Comparison of ENCODE assay signal across 15 mouse cellular contexts in the genomic region with DNA sequence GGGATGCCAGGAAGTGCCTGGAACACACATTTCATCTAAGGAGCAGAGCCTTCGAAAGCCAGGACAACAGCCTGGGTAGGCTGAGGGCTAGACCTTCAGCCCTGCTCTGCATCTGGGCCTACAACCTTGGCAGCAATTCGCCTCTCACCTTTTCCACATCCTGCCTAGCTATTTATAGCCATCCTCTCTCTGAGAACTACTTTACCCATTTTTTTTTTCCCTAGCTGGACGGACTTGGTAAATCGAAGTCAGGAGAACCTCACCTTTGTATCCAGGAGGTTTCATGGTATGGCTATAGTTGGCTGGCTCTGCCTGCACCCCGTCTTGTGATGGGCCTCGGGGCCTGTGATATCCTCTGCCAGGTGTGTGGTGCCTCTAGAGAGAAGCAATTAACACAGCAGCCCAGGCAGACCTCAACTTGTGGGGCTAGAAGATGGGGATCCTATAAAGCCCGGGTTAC. TPM values are rescaled to one million over a fixed set of nuclear protein-coding genes. Genes with fewer than 3 reads are reported as not detected.
DNase-seq lines count a peak whose midpoint lies in the region; ATAC-seq and TF ChIP-seq lines count a peak whose summit lies in the region.
"Had no signal": no experiment of that assay in that cellular context is flagged by ENCODE, and none has a peak within 500 bp of the region (broad histone marks: within the 10 kb centered on the region; RNA-seq: fewer than 3 reads in every experiment).

No protein-coding gene starts in this region.

- no peak overlapping the region for H3K27ac ChIP-seq in lung, embryonic 16.5 days (ENCODE audit: low read length)
- peak overlapping the region; percentile 52; the same call in 1 of the 2 replicates for H3K27ac ChIP-seq in cortical plate, adult 2 months (ENCODE audit: insufficient read depth, low read length)
- H3K27ac ChIP-seq in limb, embryonic 15.5 days = peak overlapping the region; percentile 11; the same call in 1 of the 2 replicates
- H3K27ac ChIP-seq: embryonic facial prominence, embryonic 10.5 days had no signal

- no peak for TF ChIP-seq POLR2A in cortical plate, adult 2 months (IDR thresholded peaks at IDR 0.05; ENCODE audit: extremely low read depth, insufficient read depth, low read length)

- no peaks in the 10 kb centered on the region for H3K36me3 ChIP-seq in lung, embryonic 16.5 days (ENCODE audit: control insufficient read depth, insufficient read depth, low read length)
- H3K36me3 ChIP-seq in limb, embryonic 15.5 days = no peaks in the 10 kb centered on the region
- H3K36me3 ChIP-seq: embryonic facial prominence, embryonic 10.5 days had no signal

- no peaks in the 10 kb centered on the region for H3K27me3 ChIP-seq in lung, embryonic 16.5 days (ENCODE audit: control insufficient read depth, insufficient read depth, low read depth, low read length)
- H3K27me3 ChIP-seq in limb, embryonic 15.5 days = no peaks in the 10 kb centered on the region
- H3K27me3 ChIP-seq: megakaryocyte, embryonic 14.5 days; Patski had no signal

- DNase-seq in heart, adult 18-20 months = peak; percentile 53 to 69
- no peak for DNase-seq in heart, adult 8-10 months (ENCODE audit: low spot score)
- DNase-seq in lung, postnatal 4 days = no peak
- DNase-seq in embryo, embryonic 9.5 days (ENCODE audit: extremely low spot score) = no peak
- DNase-seq in gastrocnemius, postnatal 10 days = no peak
- DNase-seq: adrenal gland, adult 8-10 months; cerebellum, adult 11-12 months; kidney, postnatal 36 days; lung, adult 18-20 months had no signal

- WGBS in lung, embryonic 16.5 days = 67% methylated on average over 7 of the region's 7 CpGs
- 56% methylated on average over 7 of the region's 7 CpGs for WGBS in limb, embryonic 15.5 days

- H3K4me2 ChIP-seq in lung, embryonic 16.5 days (ENCODE audit: low read depth, low read length) = no peak overlapping the region
- H3K4me2 ChIP-seq in limb, embryonic 15.5 days = no peak overlapping the region

- H3K4me3 ChIP-seq in lung, embryonic 16.5 days (ENCODE audit: low read length) = no peak overlapping the region
- no peak overlapping the region for H3K4me3 ChIP-seq in cortical plate, adult 2 months (ENCODE audit: insufficient read depth, low read length)
- no peak overlapping the region for H3K4me3 ChIP-seq in limb, embryonic 15.5 days
- H3K4me3 ChIP-seq: embryonic facial prominence, embryonic 10.5 days; megakaryocyte, embryonic 14.5 days had no signal

- no peak for ATAC-seq in lung, embryonic 16.5 days (ENCODE audit: low read depth)
- no peak for ATAC-seq in limb, embryonic 15.5 days (ENCODE audit: insufficient number of reproducible peaks, low FRiP score, low TSS enrichment, low read depth)
- ATAC-seq: Patski had no signal

- 0 out of 2 replicates have a peak overlapping the region, but pooled peaks have one; percentile 6 for H3K9ac ChIP-seq in lung, embryonic 16.5 days (ENCODE audit: low read length)
- no peak overlapping the region for H3K9ac ChIP-seq in limb, embryonic 15.5 days

- H3K9me3 ChIP-seq in lung, embryonic 16.5 days (ENCODE audit: control insufficient read depth, low read length) = no peaks in the 10 kb centered on the region
- no peaks in the 10 kb centered on the region for H3K9me3 ChIP-seq in limb, embryonic 15.5 days
- H3K9me3 ChIP-seq: embryonic facial prominence, embryonic 10.5 days; megakaryocyte, embryonic 14.5 days had no signal

- TF ChIP-seq CTCF in cortical plate, adult 2 months (IDR thresholded peaks at IDR 0.05; ENCODE audit: extremely low read depth, insufficient read depth, low read length) = no peak

- peaks cover 7% of the 10 kb centered on the region for H3K4me1 ChIP-seq in lung, embryonic 16.5 days (replicated peaks; ENCODE audit: control insufficient read depth, insufficient read depth, low read length)
- peaks cover 25% of the 10 kb centered on the region for H3K4me1 ChIP-seq in cortical plate, adult 2 months (ENCODE audit: control insufficient read depth, insufficient read depth, low read length)
- peaks cover 48% of the 10 kb centered on the region for H3K4me1 ChIP-seq in limb, embryonic 15.5 days

RNA-seq across cellular contexts. Expression of gene Pitpnm2, which starts 57.3 kb away (rescaled TPM):
- total RNA-seq in heart, adult 18-20 months (2021) = 10 to 100 TPM; 36.8 to 38.9 TPM
- 10 to 100 TPM; 39.8 to 52.2 (median 44.5) TPM for total RNA-seq in heart, adult 8-10 months (2022)
- 6.6 and 9.2 TPM in 2 replicates for polyA plus RNA-seq in lung, embryonic 16.5 days (2015; fragmentation: Nextera tagmentation; extraction: Ambion mirVana)
- 178 and 196 TPM in 2 replicates for polyA plus RNA-seq in cortical plate, adult 2 months (2012; rRNA removed)
- 4.8 and 5.2 TPM in 2 replicates for polyA plus RNA-seq in limb, embryonic 15.5 days (2015; fragmentation: Nextera tagmentation; extraction: Ambion mirVana)
- 10 to 100 TPM; 20.8 to 25.4 TPM for total RNA-seq in gastrocnemius, postnatal 10 days (2021)

Comparison
In these comparisons a context has a peak if more than half of its experiments do, and no peak if none do; other contexts are left out.
1. DNase-seq: peak in heart, adult 18-20 months (2 of 2); none in heart, adult 8-10 months (single experiment), lung, postnatal 4 days (0 of 2), embryo, embryonic 9.5 days (single experiment) and gastrocnemius, postnatal 10 days (single experiment).